Mouse (Mus musculus) lung, postnatal 0 days (tissue): ENCODE data around the gene Asic2.

ENCODE experiments used
- CTCF ChIP-seq: IDR thresholded peaks from 2 replicates; pipeline ENCODE4 v1.5.1; 2016; ENCODE audit warnings: antibody characterized with exemption, mild to moderate bottlenecking
- EP300 ChIP-seq: IDR thresholded peaks from 2 replicates; pipeline ENCODE4 v1.6.1; 2016; ENCODE audit warnings: antibody characterized with exemption, mild to moderate bottlenecking, control low read depth

DNA sequence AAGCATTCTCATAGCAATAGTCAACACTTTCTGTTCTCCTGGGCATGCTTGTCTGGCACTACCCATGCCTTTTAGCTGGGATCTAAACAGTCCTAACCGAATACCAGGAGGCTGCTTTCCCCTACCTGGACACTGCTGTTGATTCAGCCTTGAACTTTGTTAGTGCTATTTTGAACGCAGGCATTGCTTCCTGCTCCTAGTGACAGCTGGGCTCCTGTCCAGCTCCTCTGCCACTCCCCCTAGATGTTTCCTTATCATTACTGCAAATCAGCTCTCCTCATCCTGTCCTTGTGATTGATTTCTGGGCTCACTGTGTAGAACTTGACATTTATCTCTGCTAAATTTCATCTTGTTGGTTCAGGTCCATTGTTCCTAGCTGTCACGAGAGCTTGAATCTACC is 605.8 kb downstream of the Asic2 start:
- no peak for TF ChIP-seq CTCF
- no peak for TF ChIP-seq EP300
